Mouse (Mus musculus) ES-E14 (cell line): Measurements from ENCODE around the gene Zg16.

ENCODE experiments used
- MAFK ChIP-seq: IDR thresholded peaks from 2 replicates; pipeline ENCODE4 v1.6.1; 2014; ENCODE audit warnings: mild to moderate bottlenecking, low read depth, low read length, inconsistent platforms; ENCODE audit not compliant: insufficient read depth
- ZC3H11A ChIP-seq: IDR thresholded peaks from 2 replicates; pipeline ENCODE4 v1.6.1; 2012; ENCODE audit warnings: low read depth, mild to moderate bottlenecking, inconsistent platforms, low read length, borderline replicate concordance
- ZNF384 ChIP-seq: IDR thresholded peaks from 2 replicates; pipeline ENCODE4 v1.6.1; 2012; ENCODE audit warnings: low read depth, low read length, inconsistent platforms

DNA sequence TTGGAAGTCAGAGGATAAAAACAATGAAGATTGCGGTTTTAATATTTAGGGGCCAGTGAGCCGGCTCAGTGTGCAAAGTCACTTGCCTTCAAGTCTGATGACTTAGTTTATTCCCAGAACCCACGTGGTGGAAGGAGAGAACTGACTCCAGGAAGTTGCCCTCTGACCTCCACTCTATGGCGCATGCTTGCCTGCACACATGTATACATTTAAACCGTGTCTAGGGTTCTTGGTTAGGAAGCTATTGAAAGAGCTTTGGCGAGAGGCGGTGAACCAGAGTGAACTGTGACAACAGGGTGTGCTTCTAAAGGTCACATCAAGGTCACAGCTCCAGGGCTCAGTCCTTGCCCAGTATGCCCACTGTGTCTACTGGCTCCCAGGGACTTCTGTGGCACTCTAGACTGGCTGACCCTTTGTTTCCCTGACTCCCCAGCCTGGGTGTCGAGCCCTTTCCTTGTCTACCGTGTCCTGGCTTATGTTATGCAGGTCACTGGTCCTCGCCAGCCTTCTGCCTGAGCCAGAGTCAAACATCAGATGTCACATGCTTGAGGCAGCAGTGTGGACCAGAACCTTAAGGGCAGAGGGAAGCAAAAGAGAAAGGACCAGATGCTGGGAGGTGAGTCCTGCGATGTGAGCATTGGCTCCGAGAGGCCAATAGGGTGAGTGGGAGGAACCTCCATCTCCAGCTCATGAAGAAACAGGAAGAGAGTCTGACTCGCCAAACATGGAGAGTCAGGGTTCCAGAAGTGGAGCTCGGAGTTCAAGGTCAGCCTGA is 31.7 kb upstream of the Zg16 start:
- TF ChIP-seq ZC3H11A (no peak), MAFK (no peak), ZNF384 (no peak)
